Mouse (Mus musculus) cerebral cortex, adult 2 months (tissue): Measurements from ENCODE around the gene Gm28308.

ENCODE experiments used
- WGBS: fragments of 180-500 bp; shearing (Covaris S2); methylation state at CpG from one replicate; pipeline ENCODE4 v1.1.7; 2018; 5-methylcytosine and 5-hydroxymethylcytosine counted together

The Gm28308 gene

GRCm38 (mm10) chr6:52168191-52169055, 44.7 kb downstream of the Gm28308 start:
- 5% methylated on average over 42 of the region's 42 CpGs for WGBS

DNA sequence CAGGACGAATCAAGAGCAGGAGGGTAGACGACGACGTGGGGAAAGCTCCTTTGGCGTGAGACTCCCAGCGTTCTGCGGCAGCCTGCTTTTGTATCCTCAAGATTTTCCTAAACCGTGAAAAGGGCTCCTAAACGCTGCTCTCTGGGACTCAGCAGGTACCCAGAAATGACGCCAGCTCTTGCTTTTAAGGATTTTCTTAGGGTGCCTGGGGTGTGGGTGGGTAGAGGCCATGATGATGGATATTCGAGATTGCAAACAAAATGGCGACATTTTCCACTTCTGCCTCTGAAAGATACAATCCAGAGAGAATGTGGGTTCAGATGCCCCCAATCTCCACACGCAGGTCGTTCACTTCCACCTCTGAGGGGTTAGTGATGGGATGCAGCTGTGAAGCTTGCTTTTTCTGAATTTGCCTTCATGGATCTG, 45.4 kb downstream of the Gm28308 start:
- 5% methylated on average over 14 of the region's 14 CpGs for WGBS

DNA sequence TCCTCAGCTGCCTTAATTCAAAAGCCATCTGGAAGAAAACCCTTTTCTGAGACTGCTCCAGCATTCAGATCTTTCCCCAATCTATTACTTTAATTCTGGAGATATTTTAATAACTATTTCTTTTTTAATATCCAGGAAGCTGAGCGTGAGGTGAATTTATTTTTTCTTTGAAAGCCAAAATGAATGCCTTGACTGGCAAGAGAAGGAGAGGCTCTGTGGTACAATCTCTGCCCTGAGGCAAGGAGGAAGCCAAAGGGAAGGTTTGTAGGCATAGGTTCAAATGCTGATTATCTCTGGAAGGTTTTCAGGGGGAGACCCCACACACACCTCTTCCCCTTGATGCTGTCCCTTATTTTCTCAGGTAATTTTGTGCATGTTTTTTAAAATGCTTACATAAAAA, 46.0 kb downstream of the Gm28308 start:
- WGBS: 15% methylated on average over 1 of the region's 1 CpGs

DNA sequence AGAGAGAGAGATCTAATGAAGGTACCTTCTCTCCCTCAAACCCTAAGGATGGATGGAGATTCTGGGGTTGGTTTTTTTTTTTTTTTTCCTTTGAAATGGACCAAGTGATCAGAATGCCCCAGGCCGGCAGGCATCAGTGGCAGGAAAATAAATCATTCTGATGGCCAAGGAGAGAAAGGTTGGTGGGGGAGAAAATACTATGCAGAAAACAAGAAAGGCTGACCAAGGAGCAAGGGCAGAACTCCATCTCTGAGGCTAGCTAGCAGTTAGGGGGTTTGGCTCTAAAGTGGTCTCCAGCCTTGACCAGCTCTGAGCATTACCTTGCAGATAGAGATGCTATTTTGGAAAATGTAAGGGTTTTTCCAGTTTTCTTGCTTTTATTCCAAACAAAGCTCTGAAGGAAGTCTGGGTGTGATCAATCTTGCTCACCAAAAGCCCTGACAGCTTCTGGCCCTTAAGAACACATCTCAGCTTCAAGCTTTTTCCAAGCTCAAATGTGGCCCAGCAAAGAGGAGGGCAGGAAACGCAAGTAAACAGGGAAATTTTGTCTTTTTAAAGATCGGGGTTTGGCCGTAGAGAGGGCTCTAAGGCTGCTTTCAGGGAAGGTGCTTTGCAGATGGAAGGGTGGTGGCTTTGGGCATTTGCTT, 46.6 kb downstream of the Gm28308 start:
- WGBS: 5% methylated on average over 4 of the region's 4 CpGs

GRCm38 (mm10) chr6:52165441-52166370, 47.4 kb downstream of the Gm28308 start:
- 3% methylated on average over 28 of the region's 28 CpGs for WGBS

DNA sequence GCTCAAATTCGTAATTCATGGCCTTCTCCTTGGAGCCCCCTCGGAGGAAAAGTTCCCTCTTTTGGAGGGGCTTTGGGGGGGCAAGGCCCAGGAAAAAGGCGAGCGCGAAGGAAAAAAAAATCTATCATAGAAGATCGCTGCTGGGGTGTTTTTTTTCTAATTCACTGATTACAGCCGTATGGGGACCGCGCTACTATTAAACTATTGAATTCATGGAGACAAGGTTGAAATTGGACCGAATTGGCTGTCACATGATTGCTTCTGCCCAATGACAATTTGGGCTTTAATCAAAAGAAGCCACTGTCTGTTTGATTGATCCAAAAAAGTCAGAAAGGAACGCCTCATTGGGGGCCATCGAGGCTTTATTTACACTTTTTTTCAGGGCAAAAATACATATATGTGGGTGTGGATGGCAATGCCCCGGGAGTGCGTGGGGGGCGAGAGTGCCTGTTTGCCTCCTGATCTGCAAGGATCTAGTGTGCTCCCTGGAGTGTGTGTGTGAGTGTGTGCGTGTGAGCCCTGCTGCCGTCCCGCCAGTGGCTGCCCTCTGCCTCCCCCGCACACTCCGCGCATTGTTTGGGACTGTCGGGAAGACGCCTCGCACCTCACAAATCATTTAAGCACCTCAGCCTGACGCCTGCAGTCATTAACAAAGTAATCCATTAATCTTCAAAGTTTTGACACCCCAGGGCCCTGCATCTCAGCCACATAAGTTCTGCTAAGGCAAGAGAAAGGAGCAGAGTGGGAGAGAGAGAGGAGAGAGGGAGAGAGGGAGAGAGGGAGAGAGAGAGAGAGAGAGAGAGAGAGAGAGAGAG, 48.3 kb downstream of the Gm28308 start, which contains the start of gene Hoxa2:
TSS of gene Hoxa2 (minus strand) at position 206 of the 815 bp plus-strand sequence.
- WGBS: 2% methylated on average over 25 of the region's 25 CpGs

DNA sequence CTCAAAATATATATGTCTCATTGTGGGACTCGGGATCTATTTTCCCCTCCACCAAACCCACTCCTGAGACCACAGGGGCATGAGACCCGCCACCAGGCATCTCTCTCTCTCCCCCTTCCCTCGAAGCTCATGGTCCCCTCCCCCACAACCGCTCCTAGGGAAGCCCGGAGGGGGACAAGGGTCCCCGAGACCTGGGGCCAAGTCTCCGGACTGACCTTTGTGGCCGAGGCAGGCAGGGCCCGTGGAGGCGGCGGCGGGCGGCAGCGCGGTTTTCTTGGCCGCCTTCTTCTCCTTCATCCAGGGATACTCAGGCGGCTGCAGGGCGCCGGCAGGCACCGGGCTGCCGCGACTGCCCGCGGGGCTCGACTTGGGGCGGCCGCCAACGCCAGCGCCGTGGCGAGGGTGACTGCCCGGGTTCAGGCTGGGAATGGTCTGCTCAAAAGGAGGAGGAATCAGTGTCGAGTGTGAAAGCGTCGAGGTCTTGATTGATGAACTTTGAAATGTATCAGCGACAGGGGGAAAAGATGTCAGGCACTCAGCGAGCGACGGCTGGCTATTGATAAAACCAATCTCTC, 49.0 kb downstream of the Gm28308 start:
- WGBS: 2% methylated on average over 39 of the region's 39 CpGs

- 4% methylated on average over 17 of the region's 17 CpGs for WGBS
Measured at GRCm38 (mm10) chr6:52163366-52164031, 49.6 kb downstream of the Gm28308 start.

- 5% methylated on average over 14 of the region's 14 CpGs for WGBS
Measured at GRCm38 (mm10) chr6:52162611-52163365, 50.4 kb downstream of the Gm28308 start.

DNA sequence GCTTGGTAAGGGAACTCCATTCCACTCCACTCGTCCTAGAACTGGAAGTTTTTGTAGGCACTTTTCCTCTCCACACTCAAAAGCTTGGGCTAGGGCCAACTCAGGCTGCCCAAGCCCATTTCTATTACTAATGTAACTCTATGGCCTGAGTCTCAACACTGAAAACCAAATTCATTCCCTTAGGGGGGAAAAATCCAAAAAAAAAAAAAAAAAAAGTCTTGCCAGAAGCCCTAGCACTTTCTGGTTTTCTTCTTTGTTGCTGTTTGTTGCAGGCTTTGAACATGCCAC, 51.1 kb downstream of the Gm28308 start:
- WGBS: 7% methylated on average over 1 of the region's 1 CpGs

DNA sequence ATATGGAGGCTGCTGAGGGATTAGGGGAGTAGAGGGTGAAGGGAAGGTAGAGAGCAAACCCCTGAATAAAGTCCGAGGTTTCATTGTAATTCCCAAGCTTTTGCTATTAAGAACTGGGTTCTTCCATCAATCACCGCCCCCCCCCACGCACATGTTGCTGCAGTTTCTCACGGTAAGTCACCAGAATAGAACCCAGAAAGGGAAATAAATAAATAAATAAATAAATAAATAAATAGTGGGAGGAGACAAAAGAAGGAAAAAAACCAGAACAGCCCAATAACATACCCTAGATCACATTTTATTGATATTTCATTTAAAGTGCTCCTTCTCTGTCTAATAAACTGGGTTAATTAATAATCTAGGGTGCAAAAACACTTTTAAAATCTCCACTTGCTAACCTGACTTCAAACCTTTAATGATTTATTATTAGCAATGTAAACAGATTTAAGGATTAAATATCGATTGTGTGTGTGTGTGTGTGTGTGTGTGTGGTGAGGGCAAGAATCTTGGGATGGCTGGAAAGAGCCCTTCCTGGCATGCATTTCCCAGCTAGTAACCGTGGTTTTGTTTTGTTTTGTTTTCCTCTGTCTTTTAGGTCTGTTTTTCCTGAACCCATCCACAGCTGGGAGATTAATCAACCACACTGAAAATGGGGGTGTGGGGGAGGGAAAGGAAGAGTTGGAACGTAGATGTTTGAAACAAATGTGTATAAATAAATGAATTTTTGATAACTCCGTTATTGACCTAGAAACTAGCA, 51.6 kb downstream of the Gm28308 start:
- 3% methylated on average over 8 of the region's 8 CpGs for WGBS

GRCm38 (mm10) chr6:52160511-52161335, 52.4 kb downstream of the Gm28308 start:
- 7% methylated on average over 30 of the region's 30 CpGs for WGBS

DNA sequence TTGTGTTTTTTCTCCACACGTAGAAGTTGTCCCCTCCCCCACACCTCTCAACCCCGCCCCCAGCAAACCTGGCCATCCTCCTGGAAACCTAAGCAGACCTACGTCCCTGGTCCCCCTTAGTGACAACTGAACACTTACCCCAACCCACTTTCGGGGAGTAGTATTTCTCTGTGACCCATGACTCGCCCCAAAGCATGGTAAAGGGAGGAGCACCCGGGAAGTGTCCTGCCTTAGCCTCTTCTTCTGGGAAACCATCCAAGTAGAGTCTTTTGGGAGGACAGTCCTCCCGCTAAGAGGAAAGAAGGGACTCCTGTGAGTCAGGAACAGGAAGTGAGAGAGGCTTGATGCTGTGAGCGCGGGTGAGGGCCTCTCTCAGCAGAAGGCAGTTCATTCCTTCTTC, 53.2 kb downstream of the Gm28308 start:
- WGBS: 5% methylated on average over 9 of the region's 9 CpGs

- 5% methylated on average over 12 of the region's 12 CpGs for WGBS
Measured at GRCm38 (mm10) chr6:52159164-52159761, 53.9 kb downstream of the Gm28308 start.

- WGBS: under 1% methylated on average over 54 of the region's 55 CpGs
Measured at GRCm38 (mm10) chr6:52158276-52159051, 54.7 kb downstream of the Gm28308 start, which contains the start of gene Hoxa1. Hoxa1 (minus strand) TSS chr6:52158317.

DNA sequence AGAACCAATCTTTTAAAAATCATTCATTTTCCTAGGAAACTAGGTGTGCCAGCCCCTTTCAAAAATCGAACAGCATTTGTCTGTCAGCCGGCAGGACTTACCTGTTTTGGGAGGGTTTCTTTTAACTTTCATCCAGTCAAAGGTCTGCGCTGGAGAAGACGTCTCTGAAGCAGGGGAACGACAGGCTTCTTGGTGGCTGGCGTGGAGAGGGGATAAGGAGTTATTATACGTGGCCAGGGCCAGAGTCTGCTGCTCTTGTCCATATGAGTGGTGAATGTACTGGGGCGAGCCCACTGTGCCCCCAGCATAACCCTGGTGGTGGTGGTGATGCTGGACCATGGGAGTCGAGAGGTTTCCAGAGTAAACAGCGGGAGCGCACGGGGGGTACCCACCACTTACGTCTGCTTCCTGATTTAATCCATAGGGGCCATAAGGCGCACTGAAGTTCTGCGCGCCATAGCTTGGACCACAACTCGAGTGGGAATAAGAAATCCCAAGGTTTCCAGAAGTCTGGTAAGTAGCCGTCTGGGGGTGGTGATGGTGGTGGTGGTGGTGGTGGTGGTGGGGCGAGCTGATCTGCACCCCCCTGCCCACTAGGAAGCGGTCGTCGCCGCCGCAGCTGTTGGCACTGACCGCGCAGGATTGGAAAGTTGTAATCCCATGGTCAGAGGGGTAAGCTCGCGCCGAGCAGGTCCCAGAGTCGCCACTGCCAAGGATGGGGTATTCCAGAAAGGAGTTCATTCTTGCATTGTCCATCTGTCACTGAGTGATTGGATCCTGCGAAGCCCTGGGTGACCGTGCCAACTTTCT, 55.5 kb downstream of the Gm28308 start:
- 4% methylated on average over 32 of the region's 32 CpGs for WGBS
